ENCODE assay signal across 35 mouse cellular contexts in genomic region chr1:124793026-124793425, GRCm38 (mm10).
"Had no signal": no experiment of that assay in that cellular context is flagged by ENCODE, and none has a peak within 500 bp of the region (broad histone marks: within the 10 kb centered on the region; RNA-seq: fewer than 3 reads in every experiment).

No protein-coding gene starts in this region.

- H3K36me3 ChIP-seq: heart, embryonic 10.5 days; heart, embryonic 12.5 days; heart, embryonic 13.5 days; heart, embryonic 15.5 days; hindbrain, embryonic 10.5 days; hindbrain, embryonic 12.5 days; hindbrain, embryonic 13.5 days; hindbrain, embryonic 15.5 days; intestine, embryonic 15.5 days; kidney, embryonic 15.5 days had no signal

- DNase-seq: heart, postnatal 10 days; heart, postnatal 14 days; heart, postnatal 36 days; heart, postnatal 4 days; kidney, adult 11 months; kidney, adult 18-20 months; kidney, adult 2 months; kidney, adult 8-10 months; kidney, adult 9 months; kidney, postnatal 10 days; kidney, postnatal 14 days; kidney, postnatal 25 days; kidney, postnatal 36 days; kidney, postnatal 4 days; layer of hippocampus, adult 9-11 months; layer of hippocampus, postnatal 36 days had no signal

- ATAC-seq: hindbrain, embryonic 16.5 days; hindbrain, postnatal 0 days; inflammation-experienced regulatory T-cells, adult 6 months; intestine, embryonic 15.5 days; intestine, embryonic 16.5 days; intestine, postnatal 0 days had no signal

- H3K4me2 ChIP-seq: heart, embryonic 11.5 days; heart, embryonic 12.5 days; heart, embryonic 13.5 days; heart, embryonic 15.5 days; hindbrain, embryonic 12.5 days; hindbrain, embryonic 13.5 days; hindbrain, embryonic 14.5 days; hindbrain, embryonic 15.5 days; intestine, embryonic 15.5 days; kidney, embryonic 15.5 days had no signal

- H3K9ac ChIP-seq: heart, embryonic 12.5 days; heart, embryonic 13.5 days; heart, embryonic 15.5 days; hindbrain, embryonic 12.5 days; hindbrain, embryonic 13.5 days; hindbrain, embryonic 14.5 days; hindbrain, embryonic 15.5 days; intestine, embryonic 15.5 days; kidney, embryonic 15.5 days had no signal

- H3K27ac ChIP-seq: heart, embryonic 10.5 days; heart, embryonic 13.5 days; heart, embryonic 15.5 days; hindbrain, embryonic 10.5 days; hindbrain, embryonic 12.5 days; hindbrain, embryonic 13.5 days; hindbrain, embryonic 14.5 days; hindbrain, embryonic 15.5 days; hindbrain, postnatal 0 days; intestine, embryonic 15.5 days; kidney, embryonic 15.5 days; kidney, postnatal 0 days; layer of hippocampus, adult 2 months had no signal

- H3K4me1 ChIP-seq: heart, embryonic 10.5 days; heart, embryonic 12.5 days; heart, embryonic 13.5 days; heart, embryonic 15.5 days; hindbrain, embryonic 10.5 days; hindbrain, embryonic 12.5 days; hindbrain, embryonic 13.5 days; hindbrain, embryonic 15.5 days; intestine, embryonic 15.5 days; kidney, embryonic 15.5 days had no signal

- H3K9me3 ChIP-seq: heart, embryonic 10.5 days; heart, embryonic 13.5 days; heart, embryonic 15.5 days; hindbrain, embryonic 10.5 days; hindbrain, embryonic 12.5 days; hindbrain, embryonic 13.5 days; hindbrain, embryonic 15.5 days; intestine, embryonic 15.5 days; kidney, embryonic 15.5 days had no signal

- H3K4me3 ChIP-seq: heart, embryonic 10.5 days; heart, embryonic 12.5 days; heart, embryonic 13.5 days; heart, embryonic 15.5 days; hindbrain, embryonic 10.5 days; hindbrain, embryonic 12.5 days; hindbrain, embryonic 13.5 days; hindbrain, embryonic 15.5 days; intestine, embryonic 15.5 days; kidney, embryonic 15.5 days; layer of hippocampus, adult 2 months had no signal

- H3K27me3 ChIP-seq: heart, embryonic 12.5 days; heart, embryonic 13.5 days; heart, embryonic 15.5 days; hindbrain, embryonic 12.5 days; hindbrain, embryonic 13.5 days; hindbrain, embryonic 15.5 days; intestine, embryonic 15.5 days; kidney, embryonic 15.5 days had no signal
